Mouse (Mus musculus) gastrocnemius, adult 18-20 months (tissue): ENCODE measurements around the gene Tiprl. TPM values are rescaled to one million over a fixed set of nuclear protein-coding genes. Genes with fewer than 3 reads are reported as not detected.

Source experiments
- DNase-seq: peaks from one replicate; pipeline ENCODE4 v3.0.0; 2021; ENCODE audit warnings: low spot score
- total RNA-seq, 2 experiments: library from RNA; stranded (reverse); gene quantifications; 2 replicates each; pipeline ENCODE4 v1.2.3; 2021

Tiprl gene
- total RNA-seq, 2 experiments from 2014 or later = 17.1 to 20.7 TPM

GRCm38 (mm10) chr1:165203488-165204035, 33.2 kb downstream of the Tiprl start:
- no peak for DNase-seq

GRCm38 (mm10) chr1:165201445-165202012, 35.3 kb downstream of the Tiprl start:
- DNase-seq = no peak

- DNase-seq = no peak
Measured at GRCm38 (mm10) chr1:165200748-165201147, 36.0 kb downstream of the Tiprl start.

- no peak for DNase-seq
Measured at GRCm38 (mm10) chr1:165199639-165200038, 37.2 kb downstream of the Tiprl start.

GRCm38 (mm10) chr1:165198951-165199350, 37.8 kb downstream of the Tiprl start:
- no peak for DNase-seq

GRCm38 (mm10) chr1:165197875-165198274, 38.9 kb downstream of the Tiprl start:
- DNase-seq = no peak

GRCm38 (mm10) chr1:165195396-165195960, 41.3 kb downstream of the Tiprl start:
- no peak for DNase-seq

GRCm38 (mm10) chr1:165194662-165195013, 42.2 kb downstream of the Tiprl start:
- no peak for DNase-seq

GRCm38 (mm10) chr1:165193880-165194661, 42.7 kb downstream of the Tiprl start, which contains the start of gene Sft2d2:
TSS of gene Sft2d2 (minus strand) at chr1:165194438.
- peak; percentile 91 for DNase-seq

- no peak for DNase-seq
Measured at GRCm38 (mm10) chr1:165193426-165193825, 43.4 kb downstream of the Tiprl start.

GRCm38 (mm10) chr1:165192714-165193264, 44.0 kb downstream of the Tiprl start:
- DNase-seq = no peak

GRCm38 (mm10) chr1:165192102-165192501, 44.7 kb downstream of the Tiprl start:
- no peak for DNase-seq

- DNase-seq = no peak
Measured at GRCm38 (mm10) chr1:165191611-165192010, 45.2 kb downstream of the Tiprl start.

GRCm38 (mm10) chr1:165190571-165191273, 46.1 kb downstream of the Tiprl start:
- DNase-seq = no peak

GRCm38 (mm10) chr1:165190068-165190467, 46.7 kb downstream of the Tiprl start:
- DNase-seq = no peak

- no peak for DNase-seq
Measured at GRCm38 (mm10) chr1:165188806-165189580, 47.8 kb downstream of the Tiprl start.

GRCm38 (mm10) chr1:165187357-165187756, 49.4 kb downstream of the Tiprl start:
- no peak for DNase-seq

GRCm38 (mm10) chr1:165186491-165186890, 50.3 kb downstream of the Tiprl start:
- DNase-seq = no peak

GRCm38 (mm10) chr1:165185116-165185515, 51.7 kb downstream of the Tiprl start:
- no peak for DNase-seq

GRCm38 (mm10) chr1:165184178-165184577, 52.6 kb downstream of the Tiprl start:
- DNase-seq = no peak

GRCm38 (mm10) chr1:165183400-165183799, 53.4 kb downstream of the Tiprl start:
- no peak for DNase-seq
